Mouse (Mus musculus) kidney, postnatal 4 days (tissue): ENCODE results near the gene Cd72.
A peak's percentile ranks its signal among the peaks of the same experiment; 100 is the strongest.

Experiments
- DNase-seq, 2 experiments: peaks; one replicate each; pipeline ENCODE4 v3.0.0; 2021; ENCODE audit warnings: mixed read lengths in 2 of 2

The Cd72 gene

DNA sequence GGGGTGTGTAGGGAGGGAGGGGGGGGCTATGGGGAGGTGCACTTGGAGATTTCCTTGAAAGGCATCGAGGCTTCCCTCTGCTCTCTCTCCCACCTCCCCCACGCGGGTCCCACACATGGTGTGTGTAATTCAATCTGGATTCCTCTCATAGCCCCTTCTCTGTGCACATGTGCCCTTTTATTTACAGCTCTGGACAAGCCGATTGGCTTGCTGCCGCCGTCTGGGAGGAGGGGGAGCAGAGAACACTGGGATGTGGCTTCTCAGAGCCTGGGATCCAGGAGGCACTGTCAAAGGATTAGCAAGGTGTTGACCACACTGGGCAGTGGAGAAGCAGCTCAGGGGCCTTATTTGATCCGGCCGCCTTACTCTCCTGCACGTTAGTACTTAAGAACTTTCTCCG lies 53.5 kb downstream of the Cd72 start:
- DNase-seq: peak; percentile 73 to 81

DNA sequence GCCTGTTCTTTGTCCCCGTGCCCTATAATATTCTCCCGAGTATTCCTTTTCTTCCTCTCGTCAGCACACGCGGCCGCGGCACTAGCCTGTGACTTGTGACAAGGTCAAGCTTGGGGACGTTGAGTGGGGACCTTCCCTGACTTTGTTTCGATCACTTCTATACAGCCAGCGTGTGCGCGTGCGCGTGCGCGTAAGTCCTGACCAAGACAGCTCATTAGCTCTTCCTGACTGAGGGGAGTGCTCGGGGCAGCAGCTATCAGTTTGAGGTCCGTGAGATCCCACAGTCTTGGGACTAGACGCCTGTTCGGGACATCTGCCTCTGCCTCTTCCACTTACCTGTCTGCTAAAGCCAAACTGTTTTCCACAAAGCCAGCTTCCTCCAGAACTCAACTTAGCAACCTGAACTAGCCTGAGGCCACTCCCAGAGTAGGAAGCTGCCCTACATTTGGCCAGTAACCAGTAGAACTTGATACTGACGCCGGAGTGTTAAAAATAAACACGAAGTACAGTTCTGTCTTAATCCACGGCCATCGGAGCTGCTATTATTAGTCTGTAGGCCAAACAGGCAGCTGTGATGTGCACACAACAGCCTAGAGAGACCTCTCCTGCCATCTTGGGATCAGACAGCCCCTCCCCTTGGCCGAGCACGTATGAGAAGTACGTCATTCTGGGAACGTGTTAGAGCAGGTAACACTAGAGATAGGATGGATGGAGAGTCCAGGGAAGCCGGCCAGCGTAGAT lies 54.9 kb downstream of the Cd72 start:
- DNase-seq: no peak

DNA sequence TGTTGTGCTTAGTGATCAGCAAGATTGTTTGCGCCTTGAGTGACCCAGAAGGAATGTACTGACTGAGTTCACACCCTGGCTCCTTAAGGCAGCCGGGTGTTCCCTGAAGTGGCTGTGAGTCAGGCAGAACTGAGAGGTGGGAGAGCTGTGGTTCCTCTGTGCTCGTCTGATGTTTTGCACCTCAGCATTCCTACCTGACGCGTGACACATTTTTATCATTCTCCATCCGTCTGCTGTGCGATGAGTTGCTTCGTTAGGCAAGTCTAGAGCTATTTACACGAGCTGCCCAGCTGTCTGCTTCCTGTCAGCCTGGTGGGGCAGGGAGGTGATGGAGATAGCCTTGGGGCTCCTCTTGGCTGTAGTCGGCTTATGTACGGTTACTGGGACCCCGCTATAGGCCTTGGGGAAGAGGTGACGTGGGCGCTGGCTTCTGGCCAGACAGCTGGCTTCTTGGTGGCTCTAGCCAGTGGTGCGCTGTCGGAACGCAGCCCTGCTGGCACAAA lies 55.5 kb downstream of the Cd72 start:
- peak; percentile 57 to 67 for DNase-seq

DNA sequence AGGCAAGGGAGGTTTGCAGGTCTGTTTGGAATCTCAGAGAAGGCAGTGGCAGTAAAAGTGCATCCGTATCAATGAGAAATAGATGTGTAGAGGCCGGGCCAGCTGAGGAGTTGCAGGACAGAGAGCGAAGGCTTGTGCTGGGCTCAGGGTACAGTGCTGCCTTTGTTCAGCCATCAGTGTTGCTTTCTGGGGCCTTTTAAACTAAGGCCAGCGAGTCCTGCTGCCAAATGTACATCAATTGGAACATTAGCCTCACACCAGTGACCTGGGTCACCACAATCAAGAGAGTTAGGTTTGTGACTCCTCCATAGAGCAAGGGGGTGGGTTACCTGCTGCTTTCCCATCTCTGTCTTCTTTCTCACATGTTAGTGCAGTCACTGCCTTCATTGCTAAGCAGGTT lies 56.4 kb downstream of the Cd72 start:
- DNase-seq: peak in 1 of 2 experiments; percentile 3
